Mouse (Mus musculus) stomach, embryonic 14.5 days (tissue): ENCODE results near the gene Camk1d. TPM values are rescaled to one million over a fixed set of nuclear protein-coding genes. Genes with fewer than 3 reads are reported as not detected.

ENCODE experiments used
- ATAC-seq: fragments of 200-750 bp; cut with Nextera tagmentation; 2 replicates; pipeline ENCODE4 v1.8.0; 2017; ENCODE audit warnings: low read depth, moderate TSS enrichment; ENCODE audit not compliant: insufficient number of reproducible peaks, insufficient read depth, low FRiP score
- H3K27ac ChIP-seq: fragments of 300-500 bp; sonication (generic); 2 replicates; pipeline ENCODE4 v1.5.1; 2014; ENCODE audit warnings: mild to moderate bottlenecking, low read length, moderate library complexity, mixed read lengths
- H3K27me3 ChIP-seq: fragments of 300-500 bp; sonication (generic); 2 replicates; pipeline ENCODE4 v1.6.1; 2014; ENCODE audit warnings: low read length, control low read depth, mixed read lengths; ENCODE audit not compliant: control insufficient read depth, insufficient read depth
- H3K36me3 ChIP-seq: fragments of 300-500 bp; sonication (generic); 2 replicates; pipeline ENCODE4 v1.6.1; 2014; ENCODE audit warnings: mild to moderate bottlenecking, control low read depth, low read length, moderate library complexity, mixed read lengths; ENCODE audit not compliant: control insufficient read depth, insufficient read depth
- H3K4me1 ChIP-seq: fragments of 300-500 bp; sonication (generic); 2 replicates; pipeline ENCODE4 v1.6.1; 2014; ENCODE audit warnings: low read length, control low read depth, mixed read lengths; ENCODE audit not compliant: control insufficient read depth, insufficient read depth
- H3K4me2 ChIP-seq: fragments of 300-500 bp; sonication (generic); replicated peaks from 2 replicates; pipeline ENCODE4 v1.6.1; 2014; ENCODE audit warnings: low read depth, low read length, control low read depth
- H3K4me3 ChIP-seq: fragments of 300-500 bp; sonication (generic); 2 replicates; pipeline ENCODE4 v1.5.1; 2014; ENCODE audit warnings: low read depth, low read length, control low read depth
- H3K9ac ChIP-seq: fragments of 300-500 bp; sonication (generic); replicated peaks from 2 replicates; pipeline ENCODE4 v1.6.1; 2014; ENCODE audit warnings: low read depth, mild to moderate bottlenecking, control low read depth, low read length, moderate library complexity, mixed read lengths
- H3K9me3 ChIP-seq: fragments of 300-500 bp; sonication (generic); 2 replicates; pipeline ENCODE4 v1.6.1; 2016; ENCODE audit warnings: low read depth, low read length, control low read depth; ENCODE audit not compliant: control insufficient read depth
- WGBS: fragments of 180-500 bp; shearing (Covaris S2); extraction: QIAGEN DNeasy Blood & Tissue Kit; methylation state at CpG from one replicate; pipeline ENCODE4 v1.1.7; 2014; 5-methylcytosine and 5-hydroxymethylcytosine counted together
- polyA plus RNA-seq: library from polyadenylated mRNA; unstranded; fragments of >200 nt; fragmentation: Nextera tagmentation; extraction: Ambion mirVana; gene quantifications from 2 replicates; pipeline ENCODE4 v1.2.1, GENCODE M21; 2014

Gene Camk1d
- 19.1 and 20.5 TPM in 2 replicates for polyA plus RNA-seq

- 0 out of 2 replicates have a peak, but pooled peaks cover 5% of the 10 kb centered on the region for H3K9me3 ChIP-seq
- H3K36me3 ChIP-seq, result no peaks in the 10 kb centered on the region
- peak; percentile 81 for ATAC-seq
- peak within 1 kb of the TSS; percentile 59; the same call in 1 of the 2 replicates for H3K27ac ChIP-seq
- H3K4me3 ChIP-seq, result peak within 1 kb of the TSS; percentile 68
- H3K27me3 ChIP-seq, result no peaks in the 10 kb centered on the region
- WGBS, result under 1% methylated on average over 72 of the region's 80 CpGs
- H3K4me1 ChIP-seq, result 0 out of 2 replicates have a peak, but pooled peaks cover 8% of the 10 kb centered on the region
- H3K9ac ChIP-seq, result peak within 1 kb of the TSS; percentile 25
- peak within 1 kb of the TSS; percentile 96 for H3K4me2 ChIP-seq
Observed at GRCm38 (mm10) chr2:5714211-5715053, at the start of gene Camk1d. Gene Camk1d (minus strand): TSS chr2:5714515.

GRCm38 (mm10) chr2:5762031-5762430 lies 47.7 kb upstream of the Camk1d start:
- no peak for ATAC-seq
- H3K9me3 ChIP-seq, result no peaks in the 10 kb centered on the region
- no peak overlapping the region for H3K9ac ChIP-seq
- H3K27ac ChIP-seq, result no peak overlapping the region
- H3K4me3 ChIP-seq, result no peak overlapping the region
- no peaks in the 10 kb centered on the region for H3K27me3 ChIP-seq
- 97% methylated on average over 3 of the region's 3 CpGs for WGBS
- H3K4me2 ChIP-seq, result no peak overlapping the region
- no peaks in the 10 kb centered on the region for H3K4me1 ChIP-seq
- H3K36me3 ChIP-seq, result no peaks in the 10 kb centered on the region

- no peaks in the 10 kb centered on the region for H3K36me3 ChIP-seq
- H3K27me3 ChIP-seq, result no peaks in the 10 kb centered on the region
- no peak for ATAC-seq
- 90% methylated on average over 8 of the region's 8 CpGs for WGBS
- no peak overlapping the region for H3K27ac ChIP-seq
- no peak overlapping the region for H3K9ac ChIP-seq
- no peak overlapping the region for H3K4me3 ChIP-seq
- H3K4me1 ChIP-seq, result no peaks in the 10 kb centered on the region
- no peaks in the 10 kb centered on the region for H3K9me3 ChIP-seq
- H3K4me2 ChIP-seq, result no peak overlapping the region
Observed at GRCm38 (mm10) chr2:5760479-5761008, 46.2 kb upstream of the Camk1d start.

- no peaks in the 10 kb centered on the region for H3K27me3 ChIP-seq
- no peak overlapping the region for H3K9ac ChIP-seq
- no peak overlapping the region for H3K4me3 ChIP-seq
- no peaks in the 10 kb centered on the region for H3K4me1 ChIP-seq
- ATAC-seq, result no peak
- H3K9me3 ChIP-seq, result no peaks in the 10 kb centered on the region
- 89% methylated on average over 2 of the region's 2 CpGs for WGBS
- no peak overlapping the region for H3K27ac ChIP-seq
- H3K36me3 ChIP-seq, result no peaks in the 10 kb centered on the region
- H3K4me2 ChIP-seq, result no peak overlapping the region
Observed at GRCm38 (mm10) chr2:5758569-5758968, 44.3 kb upstream of the Camk1d start.

- H3K4me2 ChIP-seq, result no peak overlapping the region
- 86% methylated on average over 3 of the region's 3 CpGs for WGBS
- no peak overlapping the region for H3K4me3 ChIP-seq
- H3K9me3 ChIP-seq, result no peaks in the 10 kb centered on the region
- ATAC-seq, result no peak
- H3K4me1 ChIP-seq, result no peaks in the 10 kb centered on the region
- H3K27me3 ChIP-seq, result no peaks in the 10 kb centered on the region
- H3K9ac ChIP-seq, result no peak overlapping the region
- H3K27ac ChIP-seq, result no peak overlapping the region
- no peaks in the 10 kb centered on the region for H3K36me3 ChIP-seq
Observed at GRCm38 (mm10) chr2:5750872-5751271, 36.6 kb upstream of the Camk1d start.

GRCm38 (mm10) chr2:5749210-5749609 lies 34.9 kb upstream of the Camk1d start:
- Histone ChIP-seq H3K27ac (no peak overlapping the region; the same call in 1 of the 2 replicates), H3K4me3 (no peak overlapping the region), H3K27me3 (no peaks in the 10 kb centered on the region), H3K4me1 (no peaks in the 10 kb centered on the region), H3K9me3 (no peaks in the 10 kb centered on the region), H3K9ac (no peak overlapping the region), H3K4me2 (no peak overlapping the region), H3K36me3 (no peaks in the 10 kb centered on the region)
- no peak for ATAC-seq
- WGBS, result 66% methylated on average over 6 of the region's 6 CpGs

- Histone ChIP-seq H3K27ac (no peak overlapping the region), H3K4me2 (no peak overlapping the region), H3K9ac (no peak overlapping the region), H3K27me3 (no peaks in the 10 kb centered on the region), H3K36me3 (no peaks in the 10 kb centered on the region), H3K4me1 (no peaks in the 10 kb centered on the region), H3K4me3 (no peak overlapping the region), H3K9me3 (no peaks in the 10 kb centered on the region)
- WGBS, result 82% methylated on average over 5 of the region's 5 CpGs
- ATAC-seq, result no peak
Observed at GRCm38 (mm10) chr2:5747545-5748043, 33.3 kb upstream of the Camk1d start.

GRCm38 (mm10) chr2:5746529-5746928 lies 32.2 kb upstream of the Camk1d start:
- H3K4me1 ChIP-seq, result no peaks in the 10 kb centered on the region
- ATAC-seq, result peak; percentile 58; the same call in 1 of the 2 replicates
- WGBS, result 37% methylated on average over 12 of the region's 12 CpGs
- H3K9me3 ChIP-seq, result no peaks in the 10 kb centered on the region
- peak overlapping the region; percentile 56; the same call in 1 of the 2 replicates for H3K27ac ChIP-seq
- no peaks in the 10 kb centered on the region for H3K36me3 ChIP-seq
- no peak overlapping the region for H3K9ac ChIP-seq
- H3K27me3 ChIP-seq, result no peaks in the 10 kb centered on the region
- H3K4me2 ChIP-seq, result peak overlapping the region; percentile 29
- H3K4me3 ChIP-seq, result no peak overlapping the region
